Mouse (Mus musculus) B cell, adult 67 days (primary cell): ENCODE data around the gene Rtn4. TPM values are rescaled to one million over a fixed set of nuclear protein-coding genes. Genes with fewer than 3 reads are reported as not detected.

Source experiments
- total RNA-seq, 2 experiments: library from RNA; stranded (reverse); gene quantifications; 4 replicates each; pipeline ENCODE4 v1.2.4; 2023

Rtn4 gene
- 10 to 100 TPM; 89.9 to 93.3 TPM for total RNA-seq

DNA sequence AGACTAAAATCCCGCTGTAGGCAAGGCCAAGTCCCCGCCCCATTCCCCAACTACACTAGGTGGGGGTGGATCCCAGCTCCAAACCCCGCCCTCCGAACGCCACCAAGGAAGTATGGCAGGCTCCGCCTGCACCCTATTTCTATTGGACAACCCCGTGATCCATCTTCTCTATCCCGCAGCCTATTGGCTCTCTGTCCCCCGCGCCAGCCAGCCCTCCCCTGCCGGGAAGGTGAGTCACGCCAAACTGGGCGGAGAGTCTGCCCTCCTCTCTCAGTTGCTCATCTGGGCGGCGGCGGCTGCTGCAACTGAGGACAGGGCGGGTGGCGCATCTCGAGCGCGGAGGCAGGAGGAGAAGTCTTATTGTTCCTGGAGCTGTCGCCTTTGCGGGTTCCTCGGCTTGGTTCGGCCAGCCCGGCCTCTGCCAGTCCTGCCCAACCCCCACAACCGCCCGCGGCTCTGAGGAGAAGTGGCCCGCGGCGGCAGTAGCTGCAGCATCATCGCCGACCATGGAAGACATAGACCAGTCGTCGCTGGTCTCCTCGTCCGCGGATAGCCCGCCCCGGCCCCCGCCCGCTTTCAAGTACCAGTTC lies at the start of gene Rtn4:
Rtn4 (plus strand) TSS at position 265 of the 590 bp plus-strand sequence.

Other genes with a start within 250 kb of the Rtn4 start
- gene Prorsd1, start 177.9 kb upstream of the Rtn4 start, total RNA-seq: 10 to 100 TPM; 38.2 to 50.6 TPM
- gene Mtif2, start 166.5 kb upstream of the Rtn4 start, total RNA-seq: 10 to 100 TPM; 35.0 to 42.3 TPM
- gene Clhc1, start 145.0 kb upstream of the Rtn4 start, total RNA-seq: 1 to 10 TPM in 1 of 2 experiments, under 1 TPM in 1; 0.44 to 1.4 TPM
- 1,000 to 10,000 TPM; 1,389 to 1,518 TPM for gene Rps27a, start 144.8 kb upstream of the Rtn4 start, total RNA-seq
- gene 4931440F15Rik, start 132.7 kb downstream of the Rtn4 start, total RNA-seq: under 1 TPM in 1 of 2 experiments, not detected in 1; 0.41 TPM